ENCODE assay signal across 8 mouse cellular contexts in genomic region chr6:115807464-115808195, GRCm38 (mm10). TPM values are rescaled to one million over a fixed set of nuclear protein-coding genes. Genes with fewer than 3 reads are reported as not detected.
A peak's percentile ranks its signal among the peaks of the same experiment; 100 is the strongest.
DNase-seq lines count a peak whose midpoint lies in the region; ATAC-seq and TF ChIP-seq lines count a peak whose summit lies in the region.

No protein-coding gene starts in this region.

- H3K9me3 ChIP-seq in heart, embryonic 14.5 days (ENCODE audit: control insufficient read depth, low read length), result no peaks in the 10 kb centered on the region
- no peaks in the 10 kb centered on the region for H3K9me3 ChIP-seq in G1E (replicated peaks)
- H3K9me3 ChIP-seq in forebrain, embryonic 13.5 days (replicated peaks), result no peaks in the 10 kb centered on the region
- H3K9me3 ChIP-seq in lung, postnatal 0 days (ENCODE audit: low read length), result no peaks in the 10 kb centered on the region

- H3K4me2 ChIP-seq in heart, embryonic 14.5 days (ENCODE audit: low read length), result peak overlapping the region; percentile 83
- H3K4me2 ChIP-seq in forebrain, embryonic 13.5 days, result peak overlapping the region; percentile 75
- peak overlapping the region; percentile 60 for H3K4me2 ChIP-seq in lung, postnatal 0 days (replicated peaks; ENCODE audit: low read depth, low read length)

- 2% methylated on average over 15 of the region's 15 CpGs for WGBS in heart, embryonic 14.5 days
- WGBS in forebrain, embryonic 13.5 days, result 3% methylated on average over 15 of the region's 15 CpGs
- WGBS in lung, postnatal 0 days, result 3% methylated on average over 15 of the region's 15 CpGs

- no peak for DNase-seq in heart, adult 18-20 months
- no peak for DNase-seq in G1E (ENCODE audit: low spot score)
- peak; percentile 23 for DNase-seq in lung, postnatal 0 days (ENCODE audit: low spot score)
- no peak for DNase-seq in ovary, postnatal 14 days (ENCODE audit: low spot score)
- no peak for DNase-seq in left cerebral cortex, postnatal 14 days (ENCODE audit: low spot score in 2 of 2)

- H3K9ac ChIP-seq in heart, embryonic 14.5 days (ENCODE audit: low read length), result peak overlapping the region; percentile 99
- H3K9ac ChIP-seq in forebrain, embryonic 13.5 days, result peak overlapping the region; percentile 99
- peak overlapping the region; percentile 89 for H3K9ac ChIP-seq in lung, postnatal 0 days (replicated peaks; ENCODE audit: low read depth)

- peak overlapping the region; percentile 92 to 94 for H3K27ac ChIP-seq in heart, embryonic 14.5 days (replicated peaks in 1 of 2; ENCODE audit: control insufficient read depth in 1 of 2, insufficient read depth in 1 of 2, low read depth in 2 of 2, low read length in 2 of 2)
- H3K27ac ChIP-seq in forebrain, embryonic 13.5 days, result peak overlapping the region; percentile 97
- peak overlapping the region; percentile 90 for H3K27ac ChIP-seq in lung, postnatal 0 days (ENCODE audit: low read length)

- TF ChIP-seq CTCF in G1E (IDR thresholded peaks at IDR 0.05; ENCODE audit: low read depth, low read length), result no peak
- no peak for TF ChIP-seq CTCF in lung, postnatal 0 days (IDR thresholded peaks at IDR 0.05)

- peak overlapping the region; percentile 92 to 98 for H3K4me3 ChIP-seq in heart, embryonic 14.5 days (ENCODE audit: control insufficient read depth in 1 of 2, insufficient read depth in 1 of 2, low read depth in 1 of 2, low read length in 2 of 2)
- H3K4me3 ChIP-seq in G1E (ENCODE audit: low read depth, low read length), result peak overlapping the region; percentile 95
- peak overlapping the region; percentile 97 for H3K4me3 ChIP-seq in forebrain, embryonic 13.5 days
- peak overlapping the region; percentile 75 for H3K4me3 ChIP-seq in lung, postnatal 0 days (ENCODE audit: low read depth, low read length)

- intact Hi-C loops in left cerebral cortex, postnatal 14 days (cut with DNase I), result loop anchor here (5.0 kb wide), 1 partner anchor 185 kb away; no protein-coding TSS in a partner anchor

- H3K4me1 ChIP-seq in heart, embryonic 14.5 days (ENCODE audit: control insufficient read depth in 2 of 2, insufficient read depth in 2 of 2, low read length in 2 of 2), result peaks cover 12 to 20% of the 10 kb centered on the region in 2 experiments
- peaks cover 32% of the 10 kb centered on the region for H3K4me1 ChIP-seq in G1E (ENCODE audit: insufficient read depth, low read depth, low read length)
- peaks cover 27% of the 10 kb centered on the region for H3K4me1 ChIP-seq in forebrain, embryonic 13.5 days
- peaks cover 6% of the 10 kb centered on the region; the same call in 1 of the 2 replicates for H3K4me1 ChIP-seq in lung, postnatal 0 days (ENCODE audit: insufficient read depth, low read depth, low read length)

- no peak for ATAC-seq in heart, embryonic 14.5 days (ENCODE audit: insufficient number of reproducible peaks, insufficient read depth, low FRiP score, low read depth)
- ATAC-seq in G1E (ENCODE audit: extremely low read depth, insufficient number of reproducible peaks, low FRiP score, poor library complexity, severe bottlenecking), result no peak
- no peak for ATAC-seq in forebrain, embryonic 13.5 days
- no peak; the same call in 1 of the 2 replicates for ATAC-seq in lung, postnatal 0 days
- no peak for ATAC-seq in erythroid progenitor cell, adult 5-6 weeks (replicated peaks; ENCODE audit: low FRiP score, poor library complexity, severe bottlenecking)

- TF ChIP-seq EP300 in lung, postnatal 0 days (IDR thresholded peaks at IDR 0.05), result no peak

- H3K36me3 ChIP-seq in heart, embryonic 14.5 days (ENCODE audit: control insufficient read depth, insufficient read depth, low read length), result peaks cover 50% of the 10 kb centered on the region
- H3K36me3 ChIP-seq in G1E (replicated peaks), result peaks cover 77% of the 10 kb centered on the region
- peaks cover 46% of the 10 kb centered on the region for H3K36me3 ChIP-seq in forebrain, embryonic 13.5 days (ENCODE audit: poor library complexity, severe bottlenecking)
- H3K36me3 ChIP-seq in lung, postnatal 0 days (ENCODE audit: insufficient read depth, low read length), result peaks cover 14% of the 10 kb centered on the region; the same call in 1 of the 2 replicates

- H3K27me3 ChIP-seq in heart, embryonic 14.5 days (ENCODE audit: control insufficient read depth, insufficient read depth, low read length), result no peaks in the 10 kb centered on the region
- no peaks in the 10 kb centered on the region for H3K27me3 ChIP-seq in G1E (ENCODE audit: insufficient read depth, low read length)
- no peaks in the 10 kb centered on the region for H3K27me3 ChIP-seq in forebrain, embryonic 13.5 days
- H3K27me3 ChIP-seq in lung, postnatal 0 days (replicated peaks; ENCODE audit: insufficient read depth, low read length), result no peaks in the 10 kb centered on the region

RNA-seq across cellular contexts. Expression of gene Rpl32, which starts 0.9 kb away (rescaled TPM):
- polyA plus RNA-seq in heart, embryonic 14.5 days (2014; fragmentation: Nextera tagmentation; extraction: Ambion mirVana), result 1,410 and 1,566 TPM in 2 replicates
- total RNA-seq in heart, adult 18-20 months (2021), result 100 to 1,000 TPM; 616 to 693 TPM
- total RNA-seq in G1E (2014; fragmentation: Nextera tagmentation), result 3,038 and 3,130 TPM in 2 replicates
- total RNA-seq in G1E (2017), result 5,749 and 6,102 TPM in 2 replicates
- polyA plus RNA-seq in G1E (2012), result 432 and 478 TPM in 2 replicates
- 1,595 and 1,910 TPM in 2 replicates for polyA plus RNA-seq in forebrain, embryonic 13.5 days (2015; fragmentation: Nextera tagmentation; extraction: Ambion mirVana)
- 1,730 and 1,790 TPM in 2 replicates for polyA plus RNA-seq in lung, postnatal 0 days (2015; fragmentation: Nextera tagmentation; extraction: Ambion mirVana)
- 100 to 1,000 TPM; 508 TPM for total RNA-seq in left cerebral cortex, postnatal 14 days (2021)
- 1,002 and 1,130 TPM in 2 replicates for total RNA-seq in erythroid progenitor cell, adult 5-6 weeks (2015; ENCODE audit: low replicate concordance)
- total RNA-seq in erythroid progenitor cell, adult 5-6 weeks (2017; ENCODE audit: low replicate concordance), result 642 and 693 TPM in 2 replicates

RNA-seq across cellular contexts. Expression of gene Efcab12, which starts 30.6 kb away (rescaled TPM):
- 0.42 and 0.47 TPM in 2 replicates for polyA plus RNA-seq in heart, embryonic 14.5 days (2014; fragmentation: Nextera tagmentation; extraction: Ambion mirVana)
- under 1 TPM; 0.27 to 0.54 TPM for total RNA-seq in heart, adult 18-20 months (2021)
- 0.90 TPM in 1 of 2 replicates, not detected in the other for total RNA-seq in G1E (2014; fragmentation: Nextera tagmentation)
- total RNA-seq in G1E (2017), result 0.06 and 0.27 TPM in 2 replicates
- not detected in 2 replicates for polyA plus RNA-seq in G1E (2012)
- 1.7 and 1.9 TPM in 2 replicates for polyA plus RNA-seq in forebrain, embryonic 13.5 days (2015; fragmentation: Nextera tagmentation; extraction: Ambion mirVana)
- polyA plus RNA-seq in lung, postnatal 0 days (2015; fragmentation: Nextera tagmentation; extraction: Ambion mirVana), result 1.5 and 2.0 TPM in 2 replicates
- total RNA-seq in left cerebral cortex, postnatal 14 days (2021), result 1 to 10 TPM; 3.4 to 4.8 TPM
- total RNA-seq in erythroid progenitor cell, adult 5-6 weeks (2015; ENCODE audit: low replicate concordance), result not detected in 2 replicates
- total RNA-seq in erythroid progenitor cell, adult 5-6 weeks (2017; ENCODE audit: low replicate concordance), result not detected in 2 replicates

RNA-seq across cellular contexts. Expression of gene Cand2, which starts 33.3 kb away (rescaled TPM):
- 46.9 and 48.3 TPM in 2 replicates for polyA plus RNA-seq in heart, embryonic 14.5 days (2014; fragmentation: Nextera tagmentation; extraction: Ambion mirVana)
- total RNA-seq in heart, adult 18-20 months (2021), result 10 to 100 TPM; 73.3 to 76.6 TPM
- total RNA-seq in G1E (2014; fragmentation: Nextera tagmentation) (6.5 and 7.1 TPM in 2 replicates), G1E (2017) (1.6 and 1.8 TPM in 2 replicates)
- polyA plus RNA-seq in G1E (2012), result 6.1 and 7.1 TPM in 2 replicates
- polyA plus RNA-seq in forebrain, embryonic 13.5 days (2015; fragmentation: Nextera tagmentation; extraction: Ambion mirVana), result 23.8 and 26.5 TPM in 2 replicates
- 2.5 and 3.0 TPM in 2 replicates for polyA plus RNA-seq in lung, postnatal 0 days (2015; fragmentation: Nextera tagmentation; extraction: Ambion mirVana)
- 1 to 10 TPM; 2.0 to 2.6 TPM for total RNA-seq in left cerebral cortex, postnatal 14 days (2021)
- not detected in 2 replicates for total RNA-seq in erythroid progenitor cell, adult 5-6 weeks (2015; ENCODE audit: low replicate concordance)
- under 0.01 TPM in 1 of 2 replicates, not detected in the other for total RNA-seq in erythroid progenitor cell, adult 5-6 weeks (2017; ENCODE audit: low replicate concordance)

RNA-seq across cellular contexts. Expression of gene Tmem40, which starts 45.4 kb away (rescaled TPM):
- polyA plus RNA-seq in heart, embryonic 14.5 days (2014; fragmentation: Nextera tagmentation; extraction: Ambion mirVana), result 0.55 and 1.3 TPM in 2 replicates
- under 1 TPM; 0.54 to 0.60 TPM for total RNA-seq in heart, adult 18-20 months (2021)
- total RNA-seq in G1E (2014; fragmentation: Nextera tagmentation) (1.8 TPM in 1 of 2 replicates, not detected in the other), G1E (2017) (14.6 and 16.5 TPM in 2 replicates)
- polyA plus RNA-seq in G1E (2012), result 2.8 and 3.4 TPM in 2 replicates
- polyA plus RNA-seq in forebrain, embryonic 13.5 days (2015; fragmentation: Nextera tagmentation; extraction: Ambion mirVana), result 0.78 and 0.84 TPM in 2 replicates
- 4.9 and 5.5 TPM in 2 replicates for polyA plus RNA-seq in lung, postnatal 0 days (2015; fragmentation: Nextera tagmentation; extraction: Ambion mirVana)
- total RNA-seq in left cerebral cortex, postnatal 14 days (2021), result 1 to 10 TPM; 2.1 TPM
- 3.8 and 6.1 TPM in 2 replicates for total RNA-seq in erythroid progenitor cell, adult 5-6 weeks (2015; ENCODE audit: low replicate concordance)
- total RNA-seq in erythroid progenitor cell, adult 5-6 weeks (2017; ENCODE audit: low replicate concordance), result 4.4 and 4.9 TPM in 2 replicates

RNA-seq across cellular contexts. Expression of gene Mbd4, which starts 45.5 kb away (rescaled TPM):
- polyA plus RNA-seq in heart, embryonic 14.5 days (2014; fragmentation: Nextera tagmentation; extraction: Ambion mirVana), result 7.6 and 9.6 TPM in 2 replicates
- 1 to 10 TPM in 1 of 2 experiments, under 1 TPM in 1; 0.79 to 1.1 TPM for total RNA-seq in heart, adult 18-20 months (2021)
- total RNA-seq in G1E (2014; fragmentation: Nextera tagmentation) (16.0 and 20.1 TPM in 2 replicates), G1E (2017) (20.8 and 25.8 TPM in 2 replicates)
- 1.6 and 1.7 TPM in 2 replicates for polyA plus RNA-seq in G1E (2012)
- polyA plus RNA-seq in forebrain, embryonic 13.5 days (2015; fragmentation: Nextera tagmentation; extraction: Ambion mirVana), result 20.4 and 21.3 TPM in 2 replicates
- polyA plus RNA-seq in lung, postnatal 0 days (2015; fragmentation: Nextera tagmentation; extraction: Ambion mirVana), result 4.5 and 6.7 TPM in 2 replicates
- total RNA-seq in left cerebral cortex, postnatal 14 days (2021), result 1 to 10 TPM; 7.4 to 8.1 TPM
- total RNA-seq in erythroid progenitor cell, adult 5-6 weeks (2015; ENCODE audit: low replicate concordance), result 7.5 and 9.7 TPM in 2 replicates
- total RNA-seq in erythroid progenitor cell, adult 5-6 weeks (2017; ENCODE audit: low replicate concordance), result 14.8 and 22.6 TPM in 2 replicates

Comparison
In these comparisons a context has a peak if more than half of its experiments do, and no peak if none do; other contexts are left out.
1. RNA of gene Cand2, which starts 33.3 kb away (total RNA-seq): 73.3 to 76.6 TPM in heart, adult 18-20 months; 1.6 to 7.1 TPM in G1E, 2.0 to 2.6 TPM in left cerebral cortex, postnatal 14 days and under 0.01 TPM in erythroid progenitor cell, adult 5-6 weeks; every median in the first group is over 4 times any median in the second.
2. Peak in every context shown above with its lines, with median percentiles within 50 percentile points of each other: H3K27ac ChIP-seq, H3K4me2 ChIP-seq, H3K4me3 ChIP-seq and H3K9ac ChIP-seq.